Mouse (Mus musculus) embryonic facial prominence, embryonic 15.5 days (tissue): ENCODE results near the gene Mme. TPM values are rescaled to one million over a fixed set of nuclear protein-coding genes. Genes with fewer than 3 reads are reported as not detected.

Source experiments
- ATAC-seq: fragments of 200-750 bp; cut with Nextera tagmentation; 2 replicates; pipeline ENCODE4 v1.8.0; 2017; ENCODE audit warnings: low read depth, moderate TSS enrichment; ENCODE audit not compliant: insufficient number of reproducible peaks, low FRiP score, low TSS enrichment
- H3K27ac ChIP-seq: fragments of 300-500 bp; sonication (generic); replicated peaks from 2 replicates; pipeline ENCODE4 v1.5.1; 2015; ENCODE audit warnings: mild to moderate bottlenecking, inconsistent platforms
- H3K27me3 ChIP-seq: fragments of 300-500 bp; sonication (generic); 2 replicates; pipeline ENCODE4 v1.6.1; 2015; ENCODE audit warnings: inconsistent platforms
- H3K36me3 ChIP-seq: fragments of 300-500 bp; sonication (generic); 2 replicates; pipeline ENCODE4 v1.6.1; 2015; ENCODE audit warnings: mild to moderate bottlenecking, inconsistent platforms
- H3K4me1 ChIP-seq: fragments of 300-500 bp; sonication (generic); 2 replicates; pipeline ENCODE4 v1.6.1; 2015; ENCODE audit warnings: inconsistent platforms
- H3K4me2 ChIP-seq: fragments of 300-500 bp; sonication (generic); replicated peaks from 2 replicates; pipeline ENCODE4 v1.6.1; 2015; ENCODE audit warnings: mild to moderate bottlenecking, inconsistent platforms
- H3K4me3 ChIP-seq: fragments of 300-500 bp; sonication (generic); replicated peaks from 2 replicates; pipeline ENCODE4 v1.5.1; 2015; ENCODE audit warnings: mild to moderate bottlenecking, inconsistent platforms
- H3K9ac ChIP-seq: fragments of 300-500 bp; sonication (generic); 2 replicates; pipeline ENCODE4 v1.6.1; 2015; ENCODE audit warnings: inconsistent platforms
- H3K9me3 ChIP-seq: fragments of 300-500 bp; sonication (generic); replicated peaks from 2 replicates; pipeline ENCODE4 v1.6.1; 2016; ENCODE audit warnings: inconsistent platforms
- whole genome bisulfite sequencing: fragments of 180-500 bp; shearing (Covaris S2); methylation state at CpG from one replicate; pipeline ENCODE4 v1.1.7; 2015; 5-methylcytosine and 5-hydroxymethylcytosine counted together
- polyA plus RNA-seq: library from polyadenylated mRNA; unstranded; fragments of >200 nt; fragmentation: Nextera tagmentation; extraction: Ambion mirVana; gene quantifications from 2 replicates; pipeline ENCODE4 v1.2.1, GENCODE M21; 2015

Gene Mme
- polyA plus RNA-seq: 42.0 and 48.7 TPM in 2 replicates

- WGBS: 83% methylated on average over 7 of the region's 7 CpGs
- Histone ChIP-seq H3K9me3 (no peaks in the 10 kb centered on the region), H3K27me3 (no peaks in the 10 kb centered on the region), H3K4me1 (no peaks in the 10 kb centered on the region; the same call in 1 of the 2 replicates), H3K9ac (no peak within 1 kb of the TSS), H3K27ac (no peak within 1 kb of the TSS), H3K36me3 (no peaks in the 10 kb centered on the region), H3K4me2 (no peak within 1 kb of the TSS), H3K4me3 (no peak within 1 kb of the TSS)
- ATAC-seq: no peak
Measured at GRCm38 (mm10) chr3:63241099-63241587, at the start of gene Mme. Gene Mme (plus strand): TSS chr3:63241537.

GRCm38 (mm10) chr3:63196565-63196964 lies 44.8 kb upstream of the Mme start:
- 52% methylated on average over 3 of the region's 3 CpGs for WGBS
- H3K4me1 ChIP-seq: no peaks in the 10 kb centered on the region

GRCm38 (mm10) chr3:63198026-63198425 lies 43.3 kb upstream of the Mme start:
- no peaks in the 10 kb centered on the region for H3K4me1 ChIP-seq
- no peak overlapping the region for H3K27ac ChIP-seq
- H3K9ac ChIP-seq: no peak overlapping the region
- H3K9me3 ChIP-seq: no peaks in the 10 kb centered on the region
- no peak overlapping the region for H3K4me3 ChIP-seq
- no peaks in the 10 kb centered on the region for H3K36me3 ChIP-seq
- 88% methylated on average over 2 of the region's 2 CpGs for WGBS
- no peak for ATAC-seq
- no peaks in the 10 kb centered on the region for H3K27me3 ChIP-seq
- H3K4me2 ChIP-seq: no peak overlapping the region

More at GRCm38 (mm10) chr3:63196565-63196964, 44.8 kb upstream of the Mme start:
- ATAC-seq: no peak
- no peak overlapping the region for H3K4me2 ChIP-seq
- no peaks in the 10 kb centered on the region for H3K27me3 ChIP-seq
- no peaks in the 10 kb centered on the region for H3K36me3 ChIP-seq
- H3K9ac ChIP-seq: no peak overlapping the region
- no peak overlapping the region for H3K27ac ChIP-seq
- no peaks in the 10 kb centered on the region for H3K9me3 ChIP-seq
- no peak overlapping the region for H3K4me3 ChIP-seq

- Histone ChIP-seq H3K4me2 (no peak overlapping the region), H3K4me1 (no peaks in the 10 kb centered on the region), H3K9me3 (no peaks in the 10 kb centered on the region), H3K4me3 (no peak overlapping the region), H3K27me3 (no peaks in the 10 kb centered on the region), H3K9ac (no peak overlapping the region), H3K27ac (no peak overlapping the region), H3K36me3 (no peaks in the 10 kb centered on the region)
- no peak for ATAC-seq
- 77% methylated on average over 4 of the region's 4 CpGs for WGBS
Measured at GRCm38 (mm10) chr3:63221867-63222591, 19.3 kb upstream of the Mme start.

- Histone ChIP-seq H3K36me3 (no peaks in the 10 kb centered on the region), H3K4me2 (no peak overlapping the region), H3K4me3 (no peak overlapping the region), H3K9ac (no peak overlapping the region), H3K27ac (no peak overlapping the region), H3K9me3 (no peaks in the 10 kb centered on the region), H3K27me3 (no peaks in the 10 kb centered on the region), H3K4me1 (no peaks in the 10 kb centered on the region)
- 51% methylated on average over 1 of the region's 1 CpGs for WGBS
- no peak for ATAC-seq
Measured at GRCm38 (mm10) chr3:63223676-63224075, 17.7 kb upstream of the Mme start.

GRCm38 (mm10) chr3:63235957-63236356 lies 5.4 kb upstream of the Mme start:
- ATAC-seq: no peak
- WGBS: 20% methylated on average over 2 of the region's 2 CpGs
- H3K36me3 ChIP-seq: no peaks in the 10 kb centered on the region

GRCm38 (mm10) chr3:63243721-63244120 lies 2.4 kb downstream of the Mme start:
- no peak for ATAC-seq
- no peak overlapping the region for H3K9ac ChIP-seq

More at GRCm38 (mm10) chr3:63235957-63236356, 5.4 kb upstream of the Mme start:
- no peak overlapping the region for H3K4me3 ChIP-seq
- H3K27ac ChIP-seq: no peak overlapping the region
- H3K9ac ChIP-seq: no peak overlapping the region
- no peaks in the 10 kb centered on the region for H3K27me3 ChIP-seq
- H3K4me2 ChIP-seq: no peak overlapping the region
- H3K4me1 ChIP-seq: no peaks in the 10 kb centered on the region; the same call in 1 of the 2 replicates
- H3K9me3 ChIP-seq: no peaks in the 10 kb centered on the region

GRCm38 (mm10) chr3:63272091-63272490 lies 30.8 kb downstream of the Mme start:
- WGBS: 86% methylated on average over 2 of the region's 2 CpGs
- no peak overlapping the region for H3K4me2 ChIP-seq
- no peak overlapping the region for H3K27ac ChIP-seq
- no peaks in the 10 kb centered on the region for H3K27me3 ChIP-seq
- no peaks in the 10 kb centered on the region for H3K4me1 ChIP-seq
- no peak for ATAC-seq
- no peak overlapping the region for H3K9ac ChIP-seq
- H3K9me3 ChIP-seq: no peaks in the 10 kb centered on the region
- no peak overlapping the region for H3K4me3 ChIP-seq
- H3K36me3 ChIP-seq: no peaks in the 10 kb centered on the region

More at GRCm38 (mm10) chr3:63243721-63244120, 2.4 kb downstream of the Mme start:
- Histone ChIP-seq H3K36me3 (no peaks in the 10 kb centered on the region), H3K27ac (no peak overlapping the region), H3K4me3 (no peak overlapping the region), H3K9me3 (no peaks in the 10 kb centered on the region), H3K27me3 (no peaks in the 10 kb centered on the region), H3K4me1 (no peaks in the 10 kb centered on the region), H3K4me2 (no peak overlapping the region)

- Histone ChIP-seq H3K4me1 (no peaks in the 10 kb centered on the region), H3K4me3 (no peak overlapping the region), H3K9me3 (no peaks in the 10 kb centered on the region), H3K9ac (no peak overlapping the region), H3K27me3 (no peaks in the 10 kb centered on the region), H3K36me3 (no peaks in the 10 kb centered on the region), H3K27ac (no peak overlapping the region), H3K4me2 (peak overlapping the region; percentile 89; the same call in 1 of the 2 replicates)
- 70% methylated on average over 6 of the region's 6 CpGs for WGBS
- no peak for ATAC-seq
Measured at GRCm38 (mm10) chr3:63294316-63294715, 53.0 kb downstream of the Mme start.

GRCm38 (mm10) chr3:63294791-63295190 lies 53.5 kb downstream of the Mme start:
- Histone ChIP-seq H3K27me3 (no peaks in the 10 kb centered on the region), H3K36me3 (no peaks in the 10 kb centered on the region)
- no peak for ATAC-seq

GRCm38 (mm10) chr3:63295237-63295636 lies 53.9 kb downstream of the Mme start:
- under 1% methylated on average over 20 of the region's 21 CpGs for WGBS
- Histone ChIP-seq H3K4me2 (peak overlapping the region; percentile 89), H3K9me3 (no peaks in the 10 kb centered on the region), H3K27me3 (no peaks in the 10 kb centered on the region), H3K4me3 (peak overlapping the region; percentile 71), H3K36me3 (no peaks in the 10 kb centered on the region), H3K27ac (peak overlapping the region; percentile 98), H3K9ac (peak overlapping the region; percentile 77), H3K4me1 (no peaks in the 10 kb centered on the region)
- ATAC-seq: peak; percentile 86

More at GRCm38 (mm10) chr3:63294791-63295190, 53.5 kb downstream of the Mme start:
- H3K9me3 ChIP-seq: no peaks in the 10 kb centered on the region
- WGBS: 35% methylated on average over 4 of the region's 4 CpGs
- peak overlapping the region; percentile 89 for H3K4me2 ChIP-seq
- H3K4me1 ChIP-seq: no peaks in the 10 kb centered on the region
- peak overlapping the region; percentile 77; the same call in 1 of the 2 replicates for H3K9ac ChIP-seq
- peak overlapping the region; percentile 71 for H3K4me3 ChIP-seq
- H3K27ac ChIP-seq: peak overlapping the region; percentile 98
